Mouse (Mus musculus): ENCODE data around the gene Ccnk. TPM values are rescaled to one million over a fixed set of nuclear protein-coding genes. Genes with fewer than 3 reads are reported as not detected.

Gene Ccnk
- polyA plus RNA-seq, 1 experiment: 23.6 TPM

DNA sequence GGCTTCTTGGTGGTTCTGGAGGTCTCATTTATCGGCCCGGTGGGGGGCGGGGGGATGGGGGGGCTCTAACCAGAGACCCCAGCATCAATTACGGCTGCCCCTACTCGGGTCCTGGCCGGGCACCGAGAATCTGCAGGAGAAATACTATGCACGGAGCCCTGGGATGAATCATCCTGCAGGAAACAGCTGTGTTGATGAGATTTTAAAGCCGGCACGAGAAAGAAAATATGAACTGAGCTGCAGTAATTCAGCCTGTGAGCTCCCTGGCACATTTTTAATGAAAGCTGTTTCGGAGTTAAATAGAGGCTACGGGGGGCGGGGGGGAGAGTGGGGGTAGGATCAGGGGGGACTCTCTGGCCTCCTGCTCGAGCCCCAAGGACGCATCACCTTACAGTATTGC lies 39.8 kb downstream of the Ccnk start:
- TF ChIP-seq FOSL1 (IDR thresholded peaks at IDR 0.05; ENCODE audit: insufficient read depth, low read length, poor library complexity, severe bottlenecking) (no peak), CTCF (IDR thresholded peaks at IDR 0.05; ENCODE audit: control insufficient read depth, insufficient read depth, insufficient read length) (no peak), USF1 (IDR thresholded peaks at IDR 0.05; ENCODE audit: low read depth) (no peak), MYOG (IDR thresholded peaks at IDR 0.05; ENCODE audit: control insufficient read depth, extremely low read depth, insufficient read length) (no peak), MYOD1 (IDR thresholded peaks at IDR 0.05; ENCODE audit: control insufficient read depth, insufficient read length, low read depth) (peak; percentile 22), CEBPB (IDR thresholded peaks at IDR 0.05; ENCODE audit: low read depth) (no peak), MAX (IDR thresholded peaks at IDR 0.05) (no peak)
- Histone ChIP-seq H3ac (ENCODE audit: control insufficient read depth, insufficient read length, low read depth) (no peak overlapping the region), H3K27me3 (ENCODE audit: control insufficient read depth, insufficient read depth, insufficient read length) (no peaks in the 10 kb centered on the region), H3K36me3 (ENCODE audit: control insufficient read depth, insufficient read depth) (no peaks in the 10 kb centered on the region), H3K79me2 (ENCODE audit: control insufficient read depth, insufficient read depth) (no peaks in the 10 kb centered on the region), H3K79me3 (ENCODE audit: low read depth) (no peaks in the 10 kb centered on the region), H3K4me3 (ENCODE audit: insufficient read depth, poor library complexity, severe bottlenecking) (no peak overlapping the region)

GRCm38 (mm10) chr12:108219825-108220616 lies 40.6 kb downstream of the Ccnk start:
- Histone ChIP-seq H3K4me3 (ENCODE audit: insufficient read depth, poor library complexity, severe bottlenecking) (no peak overlapping the region), H3K79me2 (ENCODE audit: control insufficient read depth, insufficient read depth) (no peaks in the 10 kb centered on the region), H3ac (ENCODE audit: control insufficient read depth, insufficient read length, low read depth) (no peak overlapping the region), H3K79me3 (ENCODE audit: low read depth) (no peaks in the 10 kb centered on the region), H3K27me3 (ENCODE audit: control insufficient read depth, insufficient read depth, insufficient read length) (no peaks in the 10 kb centered on the region), H3K36me3 (ENCODE audit: control insufficient read depth, insufficient read depth) (no peaks in the 10 kb centered on the region)
- TF ChIP-seq MYOG (IDR thresholded peaks at IDR 0.05; ENCODE audit: control insufficient read depth, extremely low read depth, insufficient read length) (no peak), MYOD1 (IDR thresholded peaks at IDR 0.05; ENCODE audit: control insufficient read depth, insufficient read length, low read depth) (no peak), FOSL1 (IDR thresholded peaks at IDR 0.05; ENCODE audit: insufficient read depth, low read length, poor library complexity, severe bottlenecking) (no peak), CEBPB (IDR thresholded peaks at IDR 0.05; ENCODE audit: low read depth) (no peak), USF1 (IDR thresholded peaks at IDR 0.05; ENCODE audit: low read depth) (no peak), MAX (IDR thresholded peaks at IDR 0.05) (no peak), CTCF (IDR thresholded peaks at IDR 0.05; ENCODE audit: control insufficient read depth, insufficient read depth, insufficient read length) (no peak)

- no peaks in the 10 kb centered on the region for H3K79me2 ChIP-seq (ENCODE audit: control insufficient read depth, insufficient read depth)
- no peak overlapping the region for H3K4me3 ChIP-seq (ENCODE audit: insufficient read depth, poor library complexity, severe bottlenecking)
- TF ChIP-seq FOSL1 (IDR thresholded peaks at IDR 0.05; ENCODE audit: insufficient read depth, low read length, poor library complexity, severe bottlenecking) (no peak), USF1 (IDR thresholded peaks at IDR 0.05; ENCODE audit: low read depth) (no peak), MYOG (IDR thresholded peaks at IDR 0.05; ENCODE audit: control insufficient read depth, extremely low read depth, insufficient read length) (no peak), CEBPB (IDR thresholded peaks at IDR 0.05; ENCODE audit: low read depth) (no peak)
- no peaks in the 10 kb centered on the region for H3K27me3 ChIP-seq (ENCODE audit: control insufficient read depth, insufficient read depth, insufficient read length)
- H3K36me3 ChIP-seq (ENCODE audit: control insufficient read depth, insufficient read depth): no peaks in the 10 kb centered on the region
- H3K79me3 ChIP-seq (ENCODE audit: low read depth): no peaks in the 10 kb centered on the region
- H3ac ChIP-seq (ENCODE audit: control insufficient read depth, insufficient read length, low read depth): no peak overlapping the region
Observed at GRCm38 (mm10) chr12:108220621-108221020, 41.2 kb downstream of the Ccnk start.

DNA sequence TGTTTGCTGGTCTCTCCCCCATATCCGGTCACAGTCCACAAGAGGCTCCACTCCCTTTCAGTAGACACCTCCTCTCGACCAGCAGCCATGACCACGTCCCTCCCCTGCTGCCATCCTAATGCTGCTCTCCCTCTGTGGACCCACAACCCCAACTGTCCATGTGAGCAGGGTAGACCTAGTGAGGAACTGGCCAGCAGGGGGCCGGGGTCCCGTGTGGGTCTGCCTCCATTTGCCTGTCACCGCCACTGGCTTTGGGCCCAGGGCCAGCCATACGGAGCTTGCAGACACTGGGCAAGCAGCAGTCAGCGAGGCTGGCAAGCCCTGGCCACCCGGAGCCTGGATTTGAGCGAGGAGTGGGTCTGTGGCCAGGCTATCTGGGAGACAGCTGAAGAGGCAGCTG lies 41.8 kb downstream of the Ccnk start:
- Histone ChIP-seq H3K36me3 (ENCODE audit: control insufficient read depth, insufficient read depth) (no peaks in the 10 kb centered on the region), H3K79me3 (ENCODE audit: low read depth) (no peaks in the 10 kb centered on the region), H3ac (ENCODE audit: control insufficient read depth, insufficient read length, low read depth) (no peak overlapping the region), H3K27me3 (ENCODE audit: control insufficient read depth, insufficient read depth, insufficient read length) (no peaks in the 10 kb centered on the region), H3K4me3 (ENCODE audit: insufficient read depth, poor library complexity, severe bottlenecking) (no peak overlapping the region), H3K79me2 (ENCODE audit: control insufficient read depth, insufficient read depth) (no peaks in the 10 kb centered on the region)
- no peak for TF ChIP-seq MYOG (IDR thresholded peaks at IDR 0.05; ENCODE audit: control insufficient read depth, extremely low read depth, insufficient read length)
- TF ChIP-seq CEBPB (IDR thresholded peaks at IDR 0.05; ENCODE audit: low read depth): no peak
- no peak for TF ChIP-seq USF1 (IDR thresholded peaks at IDR 0.05; ENCODE audit: low read depth)
- TF ChIP-seq MYOD1 (IDR thresholded peaks at IDR 0.05; ENCODE audit: control insufficient read depth, insufficient read length, low read depth): no peak
- no peak for TF ChIP-seq FOSL1 (IDR thresholded peaks at IDR 0.05; ENCODE audit: insufficient read depth, low read length, poor library complexity, severe bottlenecking)
- no peak for TF ChIP-seq CTCF (IDR thresholded peaks at IDR 0.05; ENCODE audit: control insufficient read depth, insufficient read depth, insufficient read length)
- TF ChIP-seq MAX (IDR thresholded peaks at IDR 0.05): no peak

DNA sequence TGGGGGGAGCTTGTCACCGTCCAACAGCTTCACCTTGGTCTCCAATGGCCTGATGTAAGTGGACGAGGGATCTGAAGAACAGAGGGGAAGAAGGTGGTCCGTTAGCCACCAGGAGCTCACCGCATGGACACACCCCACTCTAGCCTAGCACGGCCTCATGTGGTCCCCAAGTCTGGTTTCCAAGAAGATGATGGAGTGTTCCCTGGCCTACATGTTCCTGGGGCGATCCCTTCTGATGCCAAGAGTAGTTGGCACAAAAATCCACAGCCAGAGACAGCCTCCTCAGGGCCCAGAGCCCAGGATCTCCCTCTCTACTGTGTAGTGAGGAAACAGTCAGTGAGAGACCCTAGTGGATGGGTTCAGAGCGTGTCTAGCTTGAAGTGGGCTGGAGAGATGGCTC lies 42.3 kb downstream of the Ccnk start:
- Histone ChIP-seq H3K4me3 (ENCODE audit: insufficient read depth, poor library complexity, severe bottlenecking) (no peak overlapping the region), H3K79me2 (ENCODE audit: control insufficient read depth, insufficient read depth) (no peaks in the 10 kb centered on the region), H3K36me3 (ENCODE audit: control insufficient read depth, insufficient read depth) (no peaks in the 10 kb centered on the region), H3K27me3 (ENCODE audit: control insufficient read depth, insufficient read depth, insufficient read length) (no peaks in the 10 kb centered on the region), H3K79me3 (ENCODE audit: low read depth) (no peaks in the 10 kb centered on the region), H3ac (ENCODE audit: control insufficient read depth, insufficient read length, low read depth) (no peak overlapping the region)
- TF ChIP-seq CTCF (IDR thresholded peaks at IDR 0.05; ENCODE audit: control insufficient read depth, insufficient read depth, insufficient read length): no peak
- TF ChIP-seq FOSL1 (IDR thresholded peaks at IDR 0.05; ENCODE audit: insufficient read depth, low read length, poor library complexity, severe bottlenecking): no peak
- TF ChIP-seq MAX (IDR thresholded peaks at IDR 0.05): no peak
- TF ChIP-seq MYOG (IDR thresholded peaks at IDR 0.05; ENCODE audit: control insufficient read depth, extremely low read depth, insufficient read length): no peak
- TF ChIP-seq MYOD1 (IDR thresholded peaks at IDR 0.05; ENCODE audit: control insufficient read depth, insufficient read length, low read depth): no peak
- TF ChIP-seq CEBPB (IDR thresholded peaks at IDR 0.05; ENCODE audit: low read depth): no peak
- no peak for TF ChIP-seq USF1 (IDR thresholded peaks at IDR 0.05; ENCODE audit: low read depth)

Data from C2C12 (cell line).